Mouse (Mus musculus): ENCODE measurements at regions not wholly inside any gene's neighbourhood (a gene's known extent, or its start where the extent isn't known, plus 50 kb on each side); places are given as distances from the start of the nearest gene placed in this dataset.

DNA sequence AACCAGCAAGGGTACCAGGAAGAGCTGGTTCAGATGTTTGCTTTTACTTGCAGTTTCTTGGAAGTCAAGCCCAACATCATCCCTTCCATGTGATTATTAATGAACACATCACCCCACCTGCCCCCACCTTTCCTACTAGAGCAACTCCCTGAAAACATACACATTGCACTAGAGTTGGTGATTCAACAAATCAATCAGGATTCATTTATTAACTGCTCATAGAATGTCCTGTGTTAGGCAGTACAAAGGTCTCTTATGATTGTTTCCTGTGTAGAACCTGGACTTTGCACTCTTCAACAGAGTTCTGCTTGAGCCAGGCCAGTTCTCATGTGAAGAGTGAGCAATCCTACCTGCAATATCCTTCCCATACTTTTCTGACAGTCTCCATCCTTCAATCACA is 59.8 kb upstream of the Ctla4 start:
- peak; percentile 77 for TF ChIP-seq EP300 (IDR thresholded peaks at IDR 0.05; ENCODE audit: low read depth)
- no peak for TF ChIP-seq CTCF (IDR thresholded peaks at IDR 0.05; ENCODE audit: low read depth)
